Mouse (Mus musculus) spleen, adult 2 months (tissue): ENCODE data around the gene Ptrh1.

Experiments
- CTCF ChIP-seq: fragments of 200-500 bp; IDR thresholded peaks from 2 replicates; pipeline ENCODE4 v1.5.1; 2011; ENCODE audit warnings: mild to moderate bottlenecking, inconsistent platforms; ENCODE audit not compliant: insufficient read depth, insufficient read length, insufficient replicate concordance; ENCODE audit errors: extremely low read depth
- POLR2A ChIP-seq: fragments of 200-500 bp; IDR thresholded peaks from 2 replicates; pipeline ENCODE4 v1.6.1; 2011; ENCODE audit warnings: low read depth, low read length, inconsistent platforms

DNA sequence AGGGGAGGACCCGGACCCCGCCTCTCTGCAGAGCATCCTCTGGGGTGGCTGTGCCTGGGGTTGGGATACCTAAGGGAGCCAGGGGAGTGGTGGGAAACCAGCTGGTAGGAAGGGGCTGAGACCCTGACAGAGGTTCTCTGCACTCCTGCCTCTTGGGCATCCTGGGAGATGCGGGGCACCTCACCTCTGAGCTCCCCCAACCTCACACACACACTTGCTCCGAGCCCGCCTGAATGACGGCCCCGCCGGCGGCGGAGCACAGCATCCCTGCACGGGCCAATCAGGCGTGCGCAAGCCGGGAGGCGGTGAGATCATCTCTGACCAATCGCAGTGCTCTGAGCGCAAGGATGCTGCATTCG lies 33.4 kb upstream of the Ptrh1 start:
- no peak for TF ChIP-seq CTCF
- TF ChIP-seq POLR2A: no peak
